Mouse (Mus musculus) telencephalon, adult 2 months (tissue): ENCODE data around the gene Smad6.

Experiments used
- DNase-seq: peaks from one replicate; pipeline ENCODE4 v3.0.0-alpha.2; 2011; ENCODE audit warnings: low read depth, low spot score

Smad6 gene

GRCm38 (mm10) chr9:63915976-63916375, 105.9 kb downstream of the Smad6 start:
- DNase-seq, result no peak

GRCm38 (mm10) chr9:63914944-63915343, 106.9 kb downstream of the Smad6 start:
- DNase-seq, result no peak

GRCm38 (mm10) chr9:63912051-63912450, 109.8 kb downstream of the Smad6 start:
- no peak for DNase-seq

- peak; percentile 54 for DNase-seq
Measured at GRCm38 (mm10) chr9:63909618-63910017, 112.2 kb downstream of the Smad6 start.

GRCm38 (mm10) chr9:63904543-63904942, 117.3 kb downstream of the Smad6 start:
- DNase-seq, result no peak
